Mouse (Mus musculus) neural tube, embryonic 11.5 days (tissue): ENCODE results near the gene Olfr281. TPM values are rescaled to one million over a fixed set of nuclear protein-coding genes. Genes with fewer than 3 reads are reported as not detected.
"Not testable (repeated sequence)": the region's sequence is repeated elsewhere in the genome, so short reads cannot be mapped to it uniquely, and the experiment has no call there.

Source experiments
- ATAC-seq: fragments of 200-750 bp; cut with Nextera tagmentation; 2 replicates; pipeline ENCODE4 v1.8.0; 2017; ENCODE audit warnings: moderate number of reproducible peaks, mild to moderate bottlenecking, moderate TSS enrichment, moderate library complexity; ENCODE audit not compliant: insufficient read depth, low FRiP score, low TSS enrichment
- DNase-seq: peaks from one replicate; pipeline ENCODE4 v3.0.0-alpha.2; 2015; ENCODE audit warnings: low spot score
- H3K27ac ChIP-seq: fragments of 300-500 bp; sonication (generic); 2 replicates; pipeline ENCODE4 v1.5.1; 2014; ENCODE audit warnings: low read depth, mild to moderate bottlenecking, low read length
- H3K27me3 ChIP-seq: fragments of 300-500 bp; sonication (generic); 2 replicates; pipeline ENCODE4 v1.6.1; 2014; ENCODE audit warnings: mild to moderate bottlenecking, low read length, mixed read lengths; ENCODE audit not compliant: control insufficient read depth, insufficient read depth
- H3K36me3 ChIP-seq: fragments of 300-500 bp; sonication (generic); 2 replicates; pipeline ENCODE4 v1.6.1; 2014; ENCODE audit warnings: mild to moderate bottlenecking, low read length, moderate library complexity, mixed read lengths; ENCODE audit not compliant: control insufficient read depth, insufficient read depth
- H3K4me1 ChIP-seq: fragments of 300-500 bp; sonication (generic); 2 replicates; pipeline ENCODE4 v1.6.1; 2014; ENCODE audit warnings: low read length, mixed read lengths; ENCODE audit not compliant: control insufficient read depth, insufficient read depth
- H3K4me2 ChIP-seq: fragments of 300-500 bp; sonication (generic); 2 replicates; pipeline ENCODE4 v1.6.1; 2014; ENCODE audit warnings: low read depth, mild to moderate bottlenecking, moderate library complexity
- H3K4me3 ChIP-seq: fragments of 300-500 bp; sonication (generic); 2 replicates; pipeline ENCODE4 v1.5.1; 2014; ENCODE audit warnings: low read depth, low read length
- H3K9ac ChIP-seq: fragments of 300-500 bp; sonication (generic); 2 replicates; pipeline ENCODE4 v1.6.1; 2014; ENCODE audit warnings: mild to moderate bottlenecking, low read length
- H3K9me3 ChIP-seq: fragments of 300-500 bp; sonication (generic); 2 replicates; pipeline ENCODE4 v1.6.1; 2016; ENCODE audit warnings: low read length; ENCODE audit not compliant: control insufficient read depth
- WGBS: fragments of 180-500 bp; shearing (Covaris S2); extraction: QIAGEN DNeasy Blood & Tissue Kit; methylation state at CpG from one replicate; pipeline ENCODE4 v1.1.7; 2014; 5-methylcytosine and 5-hydroxymethylcytosine counted together
- polyA plus RNA-seq: library from polyadenylated mRNA; unstranded; fragments of >200 nt; fragmentation: Nextera tagmentation; extraction: Ambion mirVana; gene quantifications from 2 replicates; pipeline ENCODE4 v1.2.1, GENCODE M21; 2014

Olfr281 gene
- polyA plus RNA-seq, result not detected in 2 replicates

DNA sequence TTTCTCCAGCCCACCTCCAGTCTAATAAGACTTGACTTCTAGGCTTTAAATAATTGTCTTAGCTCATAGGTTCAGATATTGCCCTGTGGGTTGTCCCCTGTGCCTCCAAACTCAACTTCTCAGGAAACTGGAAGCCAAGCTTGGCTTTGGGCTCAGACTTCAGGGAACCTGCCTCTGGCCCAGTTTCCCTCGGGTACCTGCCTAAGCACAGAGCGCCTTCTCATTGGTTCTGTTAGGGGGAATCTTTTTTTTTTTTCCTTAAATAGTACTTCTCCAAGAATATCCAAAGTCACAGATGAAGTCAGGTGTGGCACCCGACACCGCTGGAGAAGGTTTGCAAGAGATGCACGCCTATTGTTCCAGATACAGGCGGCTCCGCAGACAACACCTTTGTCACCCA lies at the start of gene Olfr281:
Gene Olfr281, plus strand, starts transcription at position 301 of the 400 bp plus-strand sequence.
- no peaks in the 10 kb centered on the region for H3K9me3 ChIP-seq
- H3K9ac ChIP-seq, result no peak within 1 kb of the TSS
- no peak within 1 kb of the TSS for H3K4me2 ChIP-seq
- WGBS, result 92% methylated on average over 7 of the region's 7 CpGs
- no peaks in the 10 kb centered on the region for H3K4me1 ChIP-seq
- H3K27ac ChIP-seq, result no peak within 1 kb of the TSS
- ATAC-seq, result no peak
- H3K4me3 ChIP-seq, result no peak within 1 kb of the TSS
- no peaks in the 10 kb centered on the region for H3K36me3 ChIP-seq
- H3K27me3 ChIP-seq, result no peaks in the 10 kb centered on the region
- no peak for DNase-seq

DNA sequence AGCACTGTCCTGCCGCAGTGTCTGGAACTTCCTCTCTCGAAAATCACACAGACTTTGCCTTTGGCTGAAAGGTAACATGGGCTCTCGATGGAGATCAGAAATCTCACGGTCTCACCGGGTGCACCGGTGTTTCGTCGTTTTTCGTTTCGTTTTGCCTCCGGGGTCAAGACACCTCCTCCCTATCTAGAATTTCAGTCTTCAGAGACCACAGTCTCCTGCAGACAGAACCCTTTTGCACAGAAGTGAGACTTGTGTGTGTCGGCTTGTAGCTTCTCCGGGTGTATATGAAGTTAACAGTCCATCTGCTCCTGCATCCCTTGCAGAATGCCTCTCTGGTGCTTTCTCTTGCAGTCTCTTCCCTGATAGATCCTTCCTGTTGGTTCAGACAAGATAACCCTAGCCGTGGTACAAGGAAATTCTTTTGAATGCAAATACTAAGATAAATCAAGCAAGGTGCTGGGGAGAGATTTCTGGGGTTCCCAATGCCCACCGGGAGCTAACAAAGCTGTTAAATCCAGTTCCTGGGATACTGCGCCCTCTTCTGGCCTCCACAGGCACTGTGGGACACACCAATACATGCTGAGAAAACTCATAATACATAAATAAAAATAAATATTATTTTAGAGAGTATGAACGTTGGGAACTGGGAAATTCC lies 43.9 kb upstream of the Olfr281 start:
- Histone ChIP-seq H3K4me1 (no peaks in the 10 kb centered on the region), H3K9me3 (no peaks in the 10 kb centered on the region), H3K4me2 (no peak overlapping the region), H3K4me3 (no peak overlapping the region), H3K27ac (no peak overlapping the region), H3K36me3 (no peaks in the 10 kb centered on the region), H3K27me3 (no peaks in the 10 kb centered on the region), H3K9ac (no peak overlapping the region)
- no peak for ATAC-seq
- DNase-seq, result no peak
- 78% methylated on average over 17 of the region's 17 CpGs for WGBS

DNA sequence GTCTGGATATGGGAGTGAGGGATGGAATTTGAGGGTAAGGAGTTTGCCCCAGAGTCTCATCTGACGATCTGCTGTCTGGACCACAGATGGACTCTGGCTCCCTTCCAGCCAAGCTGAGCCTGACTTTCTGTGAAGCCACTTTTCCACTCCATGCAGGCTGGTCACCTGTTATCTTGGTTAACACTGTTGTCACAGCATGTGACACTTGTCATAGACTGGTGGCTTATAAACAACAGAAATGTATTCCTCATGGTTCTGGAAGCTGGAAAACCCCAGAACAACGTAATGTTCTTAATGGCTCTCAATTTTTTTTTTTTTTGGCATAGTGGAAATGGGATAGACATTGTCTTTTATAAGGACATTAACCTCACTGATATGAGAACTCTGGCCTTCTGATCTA lies 42.8 kb upstream of the Olfr281 start:
- Histone ChIP-seq H3K4me3 (no peak overlapping the region), H3K36me3 (no peaks in the 10 kb centered on the region), H3K9me3 (no peaks in the 10 kb centered on the region), H3K27ac (no peak overlapping the region), H3K4me2 (no peak overlapping the region), H3K4me1 (no peaks in the 10 kb centered on the region), H3K9ac (no peak overlapping the region), H3K27me3 (no peaks in the 10 kb centered on the region)
- DNase-seq (no peak), ATAC-seq (no peak)
- WGBS, result 95% methylated on average over 2 of the region's 2 CpGs

- Histone ChIP-seq H3K4me3 (no peak overlapping the region), H3K27ac (no peak overlapping the region), H3K9ac (no peak overlapping the region), H3K27me3 (no peaks in the 10 kb centered on the region), H3K4me1 (no peaks in the 10 kb centered on the region), H3K36me3 (no peaks in the 10 kb centered on the region), H3K4me2 (no peak overlapping the region), H3K9me3 (no peaks in the 10 kb centered on the region)
- DNase-seq (no peak), ATAC-seq (no peak)
- 95% methylated on average over 9 of the region's 9 CpGs for WGBS
These were observed 42.1 kb upstream of the Olfr281 start for GRCm38 (mm10) chr15:98410249-98410648.

DNA sequence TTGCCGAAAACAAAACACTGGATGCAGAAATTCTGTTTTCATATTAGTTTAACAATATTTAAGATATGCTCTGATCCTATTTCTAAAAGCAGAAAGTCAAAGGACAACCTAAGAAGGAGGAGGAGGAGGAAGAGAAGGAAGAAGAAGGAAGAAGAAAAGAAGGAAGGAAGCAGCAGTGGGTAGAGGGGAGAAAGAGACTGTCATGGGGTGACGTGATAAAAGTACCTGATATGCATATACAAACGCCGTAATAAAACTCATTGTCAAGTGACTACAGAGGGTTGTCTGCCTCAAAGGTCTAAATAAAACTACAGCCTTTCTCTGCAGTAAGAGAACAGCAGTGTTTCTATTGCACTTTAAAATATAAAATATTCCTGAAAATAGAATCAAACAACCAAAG lies 36.4 kb upstream of the Olfr281 start:
- Histone ChIP-seq H3K4me2 (no peak overlapping the region), H3K27ac (no peak overlapping the region), H3K36me3 (no peaks in the 10 kb centered on the region), H3K4me1 (no peaks in the 10 kb centered on the region), H3K9ac (no peak overlapping the region), H3K9me3 (no peaks in the 10 kb centered on the region), H3K27me3 (no peaks in the 10 kb centered on the region), H3K4me3 (no peak overlapping the region)
- no peak for DNase-seq
- ATAC-seq, result no peak
- WGBS, result 82% methylated on average over 4 of the region's 4 CpGs

DNA sequence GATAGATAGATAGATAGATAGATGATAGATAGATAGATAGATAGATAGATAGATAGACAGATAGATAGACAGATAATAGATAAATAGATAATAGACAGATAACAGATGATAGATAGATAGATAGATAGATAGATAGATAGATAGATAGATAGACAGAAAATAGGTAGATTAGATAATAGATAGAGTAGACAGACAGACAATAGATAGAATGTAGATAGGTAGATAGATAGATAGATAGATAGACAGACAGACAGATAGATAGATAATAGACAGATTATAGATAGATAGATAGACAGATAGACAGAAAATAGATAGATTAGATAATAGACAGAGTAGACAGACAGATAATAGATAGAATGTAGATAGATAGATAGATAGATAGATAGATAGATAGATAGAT lies 35.6 kb upstream of the Olfr281 start:
- not testable (repeated sequence) for H3K36me3 ChIP-seq, H3K9ac ChIP-seq, H3K4me1 ChIP-seq, ATAC-seq, H3K27ac ChIP-seq, H3K9me3 ChIP-seq, H3K4me2 ChIP-seq, H3K27me3 ChIP-seq, DNase-seq, H3K4me3 ChIP-seq

DNA sequence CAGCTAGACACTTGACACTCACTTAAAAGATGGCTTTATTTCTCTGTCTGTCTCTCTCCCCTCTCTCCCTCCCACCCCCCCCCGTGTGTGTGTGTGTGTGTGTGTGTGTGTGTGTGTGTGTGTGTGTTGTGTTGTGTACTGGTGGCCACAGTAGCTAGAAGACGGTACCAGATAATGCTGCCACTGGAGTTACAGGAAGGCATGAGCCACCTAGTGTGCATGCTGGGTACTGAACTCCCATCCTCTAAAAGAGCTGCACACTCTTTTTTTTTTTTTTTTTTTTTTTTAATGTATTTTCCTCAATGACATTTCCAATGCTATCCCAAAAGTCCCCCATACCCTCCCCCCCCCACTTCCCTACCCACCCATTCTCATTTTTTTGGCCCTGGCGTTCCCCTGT lies 35.1 kb upstream of the Olfr281 start:
- ATAC-seq, H3K4me1 ChIP-seq, H3K36me3 ChIP-seq, H3K27ac ChIP-seq, H3K27me3 ChIP-seq, H3K4me2 ChIP-seq, H3K9me3 ChIP-seq, H3K9ac ChIP-seq, H3K4me3 ChIP-seq, DNase-seq: not testable (repeated sequence)
- 38% methylated on average over 1 of the region's 3 CpGs for WGBS

DNA sequence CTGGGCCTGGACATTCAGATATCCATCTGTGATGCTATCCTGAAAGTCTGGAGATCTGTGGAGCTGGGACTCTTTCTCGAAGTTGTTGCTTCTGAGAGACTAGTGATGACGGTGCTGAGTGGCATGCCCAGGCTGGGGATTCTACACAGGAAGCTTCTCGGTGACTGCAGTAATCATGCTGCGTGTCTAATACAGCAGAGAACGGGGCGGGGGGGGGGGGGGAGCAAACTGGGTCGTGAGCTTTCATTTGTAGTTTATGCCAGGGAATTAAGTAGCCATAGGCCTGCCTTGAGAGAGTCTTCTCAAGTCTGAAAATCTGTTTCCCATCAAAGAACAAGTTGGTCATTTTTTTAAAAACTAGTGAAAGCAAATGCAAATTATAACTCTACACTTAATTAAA lies 34.3 kb upstream of the Olfr281 start:
- DNase-seq (no peak), ATAC-seq (no peak)
- no peak overlapping the region for H3K4me3 ChIP-seq
- WGBS, result 73% methylated on average over 7 of the region's 7 CpGs
- no peak overlapping the region for H3K9ac ChIP-seq
- no peaks in the 10 kb centered on the region for H3K9me3 ChIP-seq
- no peaks in the 10 kb centered on the region for H3K4me1 ChIP-seq
- H3K27me3 ChIP-seq, result no peaks in the 10 kb centered on the region
- no peaks in the 10 kb centered on the region for H3K36me3 ChIP-seq
- H3K27ac ChIP-seq, result no peak overlapping the region
- H3K4me2 ChIP-seq, result no peak overlapping the region

DNA sequence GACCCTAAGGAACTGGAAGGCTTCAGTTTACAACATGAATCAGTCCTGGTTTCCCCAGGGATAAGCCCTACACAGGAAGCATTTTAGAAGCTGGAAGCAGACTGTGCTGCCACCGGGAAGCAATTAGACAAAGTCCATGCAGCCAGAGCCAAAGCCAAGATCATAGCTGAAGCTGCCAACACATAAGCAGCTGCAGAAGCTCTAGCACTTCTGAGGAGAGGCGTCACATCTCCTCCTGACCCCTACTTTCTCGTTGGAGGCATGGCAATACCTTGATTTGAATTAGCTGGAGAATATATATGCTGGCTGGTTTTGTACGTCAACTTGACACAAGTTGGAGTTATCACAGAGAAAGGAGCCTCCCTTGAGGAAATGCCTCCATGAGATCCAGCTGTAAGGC lies 31.5 kb upstream of the Olfr281 start:
- Histone ChIP-seq H3K4me3 (no peak overlapping the region), H3K27ac (no peak overlapping the region), H3K4me1 (no peaks in the 10 kb centered on the region), H3K9ac (no peak overlapping the region), H3K9me3 (no peaks in the 10 kb centered on the region), H3K36me3 (no peaks in the 10 kb centered on the region), H3K27me3 (no peaks in the 10 kb centered on the region), H3K4me2 (no peak overlapping the region)
- no peak for DNase-seq
- no peak for ATAC-seq
- 78% methylated on average over 4 of the region's 4 CpGs for WGBS
